Mouse (Mus musculus): Measurements from ENCODE around the gene Alx3. TPM values are rescaled to one million over a fixed set of nuclear protein-coding genes. Genes with fewer than 3 reads are reported as not detected.
A peak's percentile ranks its signal among the peaks of the same experiment; 100 is the strongest.

Gene Alx3
- polyA plus RNA-seq, 1 experiment from 2014 or later = 0.28 TPM

DNA sequence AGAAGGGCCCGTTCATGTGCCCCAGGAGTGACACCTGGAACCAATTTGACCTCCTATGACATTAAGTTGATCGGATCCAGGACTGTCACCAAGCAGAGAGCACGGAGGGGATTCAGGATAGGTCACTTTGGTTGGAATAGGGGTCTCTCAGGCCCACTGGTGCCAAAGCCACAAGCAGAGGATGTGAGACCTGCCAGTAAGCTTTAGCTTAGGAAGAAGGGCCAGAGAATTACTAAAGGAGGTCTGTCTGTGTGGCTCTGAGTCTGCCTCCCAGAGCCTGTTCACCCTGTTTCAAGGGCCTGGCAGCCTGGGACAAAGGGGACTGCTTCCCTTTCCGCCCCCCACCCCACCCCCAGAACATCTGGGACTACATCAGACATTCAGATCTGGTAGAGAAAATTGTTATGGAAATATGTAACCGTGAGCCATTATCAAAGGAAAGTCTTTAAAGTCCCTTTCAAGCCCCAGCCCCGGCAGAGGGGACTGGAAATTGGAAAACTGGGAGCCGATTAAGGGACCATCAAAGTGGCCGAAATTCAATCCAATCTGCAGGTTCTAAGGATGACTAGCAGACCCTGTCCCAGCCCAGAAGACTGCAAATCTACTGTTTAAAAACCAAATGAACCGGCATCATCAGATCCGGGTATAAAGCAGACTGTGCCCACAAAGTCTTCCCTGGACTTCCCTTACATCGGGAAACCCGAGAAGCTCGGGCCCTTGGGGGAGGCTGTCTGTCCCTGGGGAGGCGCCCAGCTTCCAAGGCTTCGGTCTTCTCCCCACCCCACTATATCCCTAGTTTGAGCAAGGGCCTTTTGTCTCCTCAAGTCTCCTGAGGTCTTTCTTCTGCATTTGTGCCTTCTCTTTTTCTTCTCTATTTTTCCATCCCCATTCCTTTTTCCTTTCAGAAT, 13.5 kb upstream of the Alx3 start:
- H3K4me1 ChIP-seq (replicated peaks; ENCODE audit: control insufficient read depth, insufficient read depth, low read length) = peaks cover 5% of the 10 kb centered on the region; the same call in 1 of the 2 replicates
- no peak for ATAC-seq (ENCODE audit: low read depth)
- no peaks in the 10 kb centered on the region for H3K9me3 ChIP-seq (ENCODE audit: control insufficient read depth, low read length)
- no peaks in the 10 kb centered on the region for H3K36me3 ChIP-seq (ENCODE audit: control insufficient read depth, insufficient read depth, low read length)
- 8% methylated on average over 15 of the region's 15 CpGs for WGBS
- H3K27ac ChIP-seq (ENCODE audit: low read length) = no peak overlapping the region
- H3K4me3 ChIP-seq (ENCODE audit: low read length) = no peak overlapping the region
- H3K9ac ChIP-seq (ENCODE audit: low read length) = no peak overlapping the region
- H3K27me3 ChIP-seq (ENCODE audit: control insufficient read depth, insufficient read depth, low read depth, low read length) = peaks cover 64% of the 10 kb centered on the region
- no peak overlapping the region for H3K4me2 ChIP-seq (ENCODE audit: low read depth, low read length)

DNA sequence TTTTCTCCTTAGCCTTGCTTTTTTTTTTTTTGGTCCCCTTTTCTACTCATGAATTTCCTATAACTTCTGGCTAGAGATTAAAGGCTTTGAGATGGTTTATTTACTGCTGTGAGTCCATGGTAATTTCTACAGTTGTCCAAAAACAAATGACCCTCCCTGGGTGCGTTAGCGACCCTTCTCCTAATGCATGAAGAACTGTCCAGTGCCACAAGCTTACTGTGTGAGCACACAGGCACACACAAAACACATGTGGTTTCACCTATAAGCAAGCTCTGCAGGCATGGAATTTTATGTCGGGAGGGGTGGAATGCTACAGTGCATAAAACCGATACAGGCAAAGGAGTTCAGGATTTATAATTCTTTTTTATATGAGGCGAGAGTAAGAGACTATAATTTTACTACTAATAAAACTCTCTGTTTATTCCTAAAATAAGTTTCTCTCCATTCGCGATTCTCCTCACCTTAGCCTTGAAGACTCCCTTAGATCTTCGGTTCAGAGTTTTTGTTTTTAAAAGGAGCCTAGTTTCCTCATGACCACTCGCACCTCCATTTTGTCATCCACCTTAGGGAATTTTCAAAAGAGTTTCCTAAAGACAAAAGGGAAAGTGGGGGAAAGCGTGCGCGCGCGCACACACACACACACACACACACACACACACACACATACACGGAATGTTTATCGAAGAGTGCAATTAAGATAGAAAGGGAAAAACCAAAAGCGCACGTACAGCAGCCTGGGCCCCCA, 12.5 kb upstream of the Alx3 start:
- no peak overlapping the region for H3K27ac ChIP-seq (ENCODE audit: low read length)
- ATAC-seq (ENCODE audit: low read depth) = no peak
- WGBS = 3% methylated on average over 18 of the region's 18 CpGs
- no peaks in the 10 kb centered on the region for H3K36me3 ChIP-seq (ENCODE audit: control insufficient read depth, insufficient read depth, low read length)
- peaks cover 74% of the 10 kb centered on the region for H3K27me3 ChIP-seq (ENCODE audit: control insufficient read depth, insufficient read depth, low read depth, low read length)
- no peaks in the 10 kb centered on the region for H3K9me3 ChIP-seq (ENCODE audit: control insufficient read depth, low read length)
- H3K4me1 ChIP-seq (replicated peaks; ENCODE audit: control insufficient read depth, insufficient read depth, low read length) = peaks cover 5% of the 10 kb centered on the region; the same call in 1 of the 2 replicates
- peak overlapping the region; percentile 41 for H3K4me3 ChIP-seq (ENCODE audit: low read length)
- no peak overlapping the region for H3K9ac ChIP-seq (ENCODE audit: low read length)
- H3K4me2 ChIP-seq (ENCODE audit: low read depth, low read length) = peak overlapping the region; percentile 57

DNA sequence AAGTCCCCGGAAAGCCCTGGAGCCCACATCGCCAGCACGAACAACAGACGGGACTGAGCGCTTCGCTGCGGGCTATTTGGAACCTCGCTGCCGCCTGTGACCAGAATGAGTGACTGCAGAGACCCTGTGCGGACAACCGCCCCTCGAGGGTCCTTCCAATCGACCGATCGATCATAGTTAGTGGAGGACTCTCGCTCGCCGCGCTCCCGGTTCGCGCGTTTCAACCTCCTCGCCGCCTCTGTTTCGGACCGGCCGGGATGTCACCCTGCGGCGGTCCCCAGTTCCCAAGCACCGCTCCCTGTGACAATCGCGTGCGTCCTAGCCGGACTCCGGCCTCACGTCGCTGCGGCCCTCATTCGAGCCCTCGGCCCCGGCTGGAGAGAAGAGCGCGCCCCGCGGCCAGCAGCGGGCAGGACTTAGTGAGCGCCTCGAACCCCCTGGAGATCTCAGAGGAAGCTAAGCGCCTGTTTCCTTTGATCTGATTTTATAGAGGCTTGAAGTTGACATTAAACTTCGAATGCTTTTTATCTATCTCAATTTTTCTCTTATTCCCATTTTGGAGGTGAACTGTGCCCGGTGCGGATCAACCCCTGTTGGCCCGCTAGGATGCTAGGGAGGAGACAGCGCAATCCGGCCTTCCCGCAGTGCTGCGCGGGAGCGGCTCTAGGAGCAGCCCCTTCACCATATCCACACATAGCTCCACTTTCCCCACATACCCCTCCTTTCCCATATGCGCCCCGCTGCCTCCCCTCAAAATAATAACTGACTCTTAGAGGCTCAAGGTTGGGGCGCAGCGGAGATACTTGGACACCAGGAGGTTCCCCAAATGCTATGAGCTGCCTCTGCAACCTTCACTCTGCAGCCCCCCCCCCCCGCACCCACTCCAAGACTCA, 11.7 kb upstream of the Alx3 start:
- Histone ChIP-seq H3K4me2 (ENCODE audit: low read depth, low read length) (peak overlapping the region; percentile 57), H3K27me3 (ENCODE audit: control insufficient read depth, insufficient read depth, low read depth, low read length) (peaks cover 81% of the 10 kb centered on the region), H3K27ac (ENCODE audit: low read length) (no peak overlapping the region), H3K4me1 (replicated peaks; ENCODE audit: control insufficient read depth, insufficient read depth, low read length) (peaks cover 5% of the 10 kb centered on the region; the same call in 1 of the 2 replicates), H3K36me3 (ENCODE audit: control insufficient read depth, insufficient read depth, low read length) (no peaks in the 10 kb centered on the region), H3K4me3 (ENCODE audit: low read length) (peak overlapping the region; percentile 41), H3K9ac (ENCODE audit: low read length) (0 out of 2 replicates have a peak overlapping the region, but pooled peaks have one; percentile 18), H3K9me3 (ENCODE audit: control insufficient read depth, low read length) (no peaks in the 10 kb centered on the region)
- WGBS = 1% methylated on average over 65 of the region's 65 CpGs
- ATAC-seq (ENCODE audit: low read depth) = peak; percentile 56; the same call in 1 of the 2 replicates

DNA sequence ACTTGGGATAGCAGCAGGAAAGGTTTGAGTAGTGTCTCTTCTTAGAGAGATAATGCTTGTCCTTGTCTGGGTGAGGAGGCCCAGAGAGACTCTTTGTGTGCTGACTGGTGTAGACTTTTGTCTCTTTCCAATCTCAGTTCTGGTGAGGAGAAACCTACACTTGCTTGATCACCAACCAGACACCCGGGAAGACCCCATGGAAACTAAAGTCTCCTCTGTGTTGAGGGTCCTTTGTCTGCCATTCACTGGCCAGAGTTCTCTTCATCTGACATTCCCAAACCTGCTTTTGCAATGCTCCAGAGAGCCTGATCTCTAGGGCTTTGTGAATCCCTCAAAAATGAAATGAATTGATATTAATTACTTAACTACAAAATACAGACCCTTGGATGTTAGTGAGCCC, 10.9 kb upstream of the Alx3 start:
- no peak for ATAC-seq (ENCODE audit: low read depth)
- H3K36me3 ChIP-seq (ENCODE audit: control insufficient read depth, insufficient read depth, low read length) = no peaks in the 10 kb centered on the region
- no peak overlapping the region for H3K4me2 ChIP-seq (ENCODE audit: low read depth, low read length)
- no peak overlapping the region for H3K9ac ChIP-seq (ENCODE audit: low read length)
- H3K27me3 ChIP-seq (ENCODE audit: control insufficient read depth, insufficient read depth, low read depth, low read length) = peaks cover 85% of the 10 kb centered on the region
- H3K4me1 ChIP-seq (replicated peaks; ENCODE audit: control insufficient read depth, insufficient read depth, low read length) = peaks cover 5% of the 10 kb centered on the region; the same call in 1 of the 2 replicates
- no peak overlapping the region for H3K27ac ChIP-seq (ENCODE audit: low read length)
- no peak overlapping the region for H3K4me3 ChIP-seq (ENCODE audit: low read length)
- no peaks in the 10 kb centered on the region for H3K9me3 ChIP-seq (ENCODE audit: control insufficient read depth, low read length)
- WGBS = 32% methylated on average over 1 of the region's 1 CpGs

DNA sequence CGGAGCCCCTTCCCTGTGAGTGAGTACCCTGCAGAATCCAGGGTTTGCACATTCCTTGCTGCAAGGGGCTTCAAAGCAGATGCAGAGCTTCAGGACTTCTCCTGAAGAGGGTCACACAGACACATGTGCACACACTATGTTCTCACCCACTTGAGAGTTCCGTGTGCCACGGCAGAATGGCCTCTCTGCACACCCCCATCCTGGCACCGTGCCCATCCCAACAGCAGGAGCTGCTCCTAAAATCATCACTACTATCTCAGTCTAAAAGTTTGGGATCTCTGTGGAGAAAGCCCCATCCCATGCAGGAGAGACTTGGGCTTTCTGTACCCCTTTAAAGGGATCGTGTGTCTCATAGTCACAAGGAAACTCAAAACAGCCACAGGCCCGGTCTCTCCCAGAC, 8.3 kb upstream of the Alx3 start:
- no peak for ATAC-seq (ENCODE audit: low read depth)
- no peak overlapping the region for H3K27ac ChIP-seq (ENCODE audit: low read length)
- 45% methylated on average over 6 of the region's 6 CpGs for WGBS
- no peak overlapping the region for H3K4me3 ChIP-seq (ENCODE audit: low read length)
- no peak overlapping the region for H3K9ac ChIP-seq (ENCODE audit: low read length)
- H3K4me1 ChIP-seq (replicated peaks; ENCODE audit: control insufficient read depth, insufficient read depth, low read length) = peaks cover 5% of the 10 kb centered on the region; the same call in 1 of the 2 replicates
- peaks cover 70% of the 10 kb centered on the region for H3K27me3 ChIP-seq (ENCODE audit: control insufficient read depth, insufficient read depth, low read depth, low read length)
- H3K36me3 ChIP-seq (ENCODE audit: control insufficient read depth, insufficient read depth, low read length) = no peaks in the 10 kb centered on the region
- H3K9me3 ChIP-seq (ENCODE audit: control insufficient read depth, low read length) = no peaks in the 10 kb centered on the region
- H3K4me2 ChIP-seq (ENCODE audit: low read depth, low read length) = no peak overlapping the region

DNA sequence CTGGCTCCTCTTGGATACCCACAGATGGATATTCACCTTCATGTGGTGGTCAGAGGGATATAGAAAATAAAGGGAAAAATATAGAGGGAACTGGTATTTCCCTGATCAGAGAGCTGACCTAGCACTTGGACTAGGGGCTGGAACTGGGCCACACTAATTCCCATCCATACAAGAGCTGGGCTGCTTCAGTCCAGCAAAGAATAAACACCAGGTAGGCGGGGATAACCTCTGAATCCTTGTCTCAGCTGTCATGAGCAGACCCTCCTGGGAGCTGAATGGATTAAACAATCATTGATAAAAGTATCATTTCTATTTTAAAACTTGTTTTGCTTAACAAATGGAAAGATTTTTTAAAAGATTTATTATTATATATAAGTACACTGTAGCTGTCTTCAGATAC, 3.2 kb upstream of the Alx3 start:
- WGBS = 26% methylated on average over 1 of the region's 1 CpGs
- Histone ChIP-seq H3K9ac (ENCODE audit: low read length) (no peak overlapping the region), H3K36me3 (ENCODE audit: control insufficient read depth, insufficient read depth, low read length) (no peaks in the 10 kb centered on the region), H3K27ac (ENCODE audit: low read length) (no peak overlapping the region), H3K4me2 (ENCODE audit: low read depth, low read length) (no peak overlapping the region), H3K4me3 (ENCODE audit: low read length) (no peak overlapping the region), H3K9me3 (ENCODE audit: control insufficient read depth, low read length) (no peaks in the 10 kb centered on the region), H3K4me1 (replicated peaks; ENCODE audit: control insufficient read depth, insufficient read depth, low read length) (peaks cover 12% of the 10 kb centered on the region; the same call in 1 of the 2 replicates), H3K27me3 (ENCODE audit: control insufficient read depth, insufficient read depth, low read depth, low read length) (peaks cover 70% of the 10 kb centered on the region)
- no peak for ATAC-seq (ENCODE audit: low read depth)

DNA sequence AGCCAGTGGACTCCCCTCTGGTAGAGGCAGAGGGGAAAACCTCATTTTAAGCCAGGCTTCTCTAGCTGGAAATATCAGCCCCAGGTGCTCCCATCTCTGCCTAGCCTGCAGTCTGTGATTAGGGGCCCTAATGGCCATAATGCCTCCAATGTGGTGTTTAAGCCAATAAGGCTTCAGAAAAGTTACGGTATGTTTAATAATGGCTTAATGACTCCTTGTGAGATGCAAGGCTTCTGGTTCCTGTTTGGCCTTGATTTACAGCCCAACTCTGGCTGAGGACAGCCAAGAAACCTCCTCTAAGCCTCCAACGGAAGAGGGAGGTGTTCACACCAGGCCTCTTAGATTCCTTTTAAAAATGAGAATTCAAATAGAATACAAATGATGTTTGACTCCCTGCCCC, 1.2 kb upstream of the Alx3 start:
- H3K4me2 ChIP-seq (ENCODE audit: low read depth, low read length) = no peak overlapping the region
- no peak for ATAC-seq (ENCODE audit: low read depth)
- 57% methylated on average over 2 of the region's 2 CpGs for WGBS
- H3K27ac ChIP-seq (ENCODE audit: low read length) = no peak overlapping the region
- peaks cover 12% of the 10 kb centered on the region; the same call in 1 of the 2 replicates for H3K4me1 ChIP-seq (replicated peaks; ENCODE audit: control insufficient read depth, insufficient read depth, low read length)
- H3K36me3 ChIP-seq (ENCODE audit: control insufficient read depth, insufficient read depth, low read length) = no peaks in the 10 kb centered on the region
- H3K9me3 ChIP-seq (ENCODE audit: control insufficient read depth, low read length) = no peaks in the 10 kb centered on the region
- no peak overlapping the region for H3K9ac ChIP-seq (ENCODE audit: low read length)
- H3K27me3 ChIP-seq (ENCODE audit: control insufficient read depth, insufficient read depth, low read depth, low read length) = peaks cover 70% of the 10 kb centered on the region
- no peak overlapping the region for H3K4me3 ChIP-seq (ENCODE audit: low read length)

DNA sequence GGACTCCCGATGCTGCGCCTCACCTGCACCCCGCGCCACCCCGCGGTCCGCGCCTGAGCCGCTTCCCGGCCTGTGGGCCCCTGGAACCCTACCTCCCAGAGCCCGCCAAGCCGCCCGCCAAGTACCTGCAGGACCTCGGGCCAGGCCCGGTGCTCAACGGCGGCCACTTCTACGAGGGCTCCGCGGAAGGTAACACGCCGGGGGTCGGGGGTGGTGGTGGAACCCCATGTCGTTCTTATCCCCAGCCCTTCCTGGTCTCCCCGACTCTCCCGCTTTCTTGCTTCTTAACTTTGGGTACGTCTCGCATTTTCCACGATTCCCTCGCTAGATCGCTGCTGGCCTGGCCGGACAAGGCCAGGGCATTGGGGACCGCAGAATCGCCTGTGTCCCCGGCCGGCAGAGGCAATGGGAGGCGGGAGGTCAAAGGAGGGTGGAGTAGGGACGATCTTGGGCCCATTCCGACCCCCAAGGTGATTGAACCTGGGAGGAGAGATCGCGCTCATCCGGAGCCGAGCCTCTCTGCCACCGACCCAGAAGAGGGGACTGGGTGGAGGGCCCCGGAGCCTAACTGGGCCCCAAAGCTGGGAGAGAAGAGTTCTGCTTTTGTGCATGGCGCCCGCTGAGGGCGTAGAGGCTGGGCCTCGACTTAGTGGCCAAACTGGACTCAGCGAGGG, 570 bp downstream of the Alx3 start:
- H3K9ac ChIP-seq (ENCODE audit: low read length) = 0 out of 2 replicates have a peak overlapping the region, but pooled peaks have one; percentile 23
- WGBS = under 1% methylated on average over 48 of the region's 50 CpGs
- ATAC-seq (ENCODE audit: low read depth) = peak; percentile 32; the same call in 1 of the 2 replicates

More for the DNA sequence above, 570 bp downstream of the Alx3 start:
- H3K9me3 ChIP-seq (ENCODE audit: control insufficient read depth, low read length) = no peaks in the 10 kb centered on the region
- peak overlapping the region; percentile 58 for H3K4me2 ChIP-seq (ENCODE audit: low read depth, low read length)
- H3K4me3 ChIP-seq (ENCODE audit: low read length) = peak overlapping the region; percentile 40
- no peak overlapping the region for H3K27ac ChIP-seq (ENCODE audit: low read length)
- H3K4me1 ChIP-seq (replicated peaks; ENCODE audit: control insufficient read depth, insufficient read depth, low read length) = peaks cover 12% of the 10 kb centered on the region; the same call in 1 of the 2 replicates
- no peaks in the 10 kb centered on the region for H3K36me3 ChIP-seq (ENCODE audit: control insufficient read depth, insufficient read depth, low read length)
- H3K27me3 ChIP-seq (ENCODE audit: control insufficient read depth, insufficient read depth, low read depth, low read length) = peaks cover 87% of the 10 kb centered on the region
